Mouse (Mus musculus): Measurements from ENCODE around the gene Batf2.

Batf2 gene

DNA sequence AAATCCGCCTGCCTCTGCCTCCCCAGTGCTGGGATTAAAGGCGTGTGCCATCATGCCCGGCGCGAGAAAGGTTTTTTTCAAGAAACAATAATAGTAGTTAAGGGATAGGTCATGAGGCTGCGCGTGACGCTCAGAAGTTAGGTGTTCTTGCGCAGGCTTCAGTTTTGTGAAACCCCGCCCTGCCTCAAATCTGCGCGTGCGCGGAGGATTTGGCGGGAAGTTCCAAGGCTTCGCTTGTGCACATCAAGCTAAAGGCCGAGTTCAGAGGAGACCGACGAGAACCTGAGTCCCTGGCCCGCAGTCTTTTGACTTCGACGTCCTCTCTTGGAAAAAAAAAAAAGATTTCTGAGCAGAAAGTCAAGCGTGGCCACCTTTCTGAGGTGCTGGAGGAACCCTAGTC lies 43.3 kb downstream of the Batf2 start, which contains the start of gene Majin:
Gene Majin (plus strand): TSS at position 258 of the 400 bp plus-strand sequence.
- in situ Hi-C loops (cut with MboI; ENCODE audit: low pct_unique_long_range_greater_than_20kb in 1 of 2, low sequenced_read_pairs in 2 of 2, unreplicated experiment in 1 of 2), result no loop called here

- in situ Hi-C loops (cut with MboI; ENCODE audit: low pct_unique_long_range_greater_than_20kb in 1 of 2, low sequenced_read_pairs in 2 of 2, unreplicated experiment in 1 of 2), result no loop called here
Observed at GRCm38 (mm10) chr19:6204265-6204664, 63.5 kb downstream of the Batf2 start.

DNA sequence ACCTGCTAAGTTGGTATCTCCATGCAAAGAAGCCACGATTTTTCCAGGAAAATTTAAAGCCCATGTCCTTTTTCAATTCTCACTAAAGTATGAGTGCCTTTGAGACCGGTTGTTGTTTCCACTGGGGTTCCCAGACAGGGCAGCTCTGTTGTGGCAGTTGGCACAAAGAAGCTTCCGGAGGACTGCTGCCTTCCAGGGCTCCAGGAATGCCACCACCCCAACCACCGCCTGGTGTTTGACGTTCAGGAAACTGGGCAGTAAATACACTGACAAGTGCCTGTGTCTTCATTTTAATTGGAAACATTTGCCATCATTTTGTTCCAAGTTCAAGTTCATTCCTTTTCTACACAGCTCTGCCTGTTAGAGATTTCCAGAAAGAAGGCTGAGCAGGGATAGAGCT lies 65.9 kb downstream of the Batf2 start:
- in situ Hi-C loops (cut with MboI; ENCODE audit: low pct_unique_long_range_greater_than_20kb in 1 of 2, low sequenced_read_pairs in 2 of 2, unreplicated experiment in 1 of 2), result no loop called here

- in situ Hi-C loops (cut with MboI; ENCODE audit: low pct_unique_long_range_greater_than_20kb in 1 of 2, low sequenced_read_pairs in 2 of 2, unreplicated experiment in 1 of 2), result no loop called here
Observed at GRCm38 (mm10) chr19:6216046-6216705, 75.4 kb downstream of the Batf2 start.

- in situ Hi-C loops (cut with MboI; ENCODE audit: low pct_unique_long_range_greater_than_20kb in 1 of 2, low sequenced_read_pairs in 2 of 2, unreplicated experiment in 1 of 2), result no loop called here
Observed at GRCm38 (mm10) chr19:6218606-6219005, 77.8 kb downstream of the Batf2 start.

Data from mouse embryonic stem cell (cell line).